Mouse (Mus musculus) cerebellum, adult 2 months (tissue): ENCODE measurements around the gene Traip.

ENCODE experiments used
- CTCF ChIP-seq: fragments of 200-500 bp; IDR thresholded peaks from 2 replicates; pipeline ENCODE4 v1.5.1; 2011; ENCODE audit warnings: low read depth, mild to moderate bottlenecking, control low read depth, low read length, moderate library complexity, borderline replicate concordance; ENCODE audit not compliant: insufficient read depth
- POLR2A ChIP-seq: fragments of 200-500 bp; IDR thresholded peaks from 2 replicates; pipeline ENCODE4 v1.6.1; 2011; ENCODE audit warnings: low read length, control low read depth, borderline replicate concordance; ENCODE audit not compliant: insufficient read depth

- TF ChIP-seq CTCF = no peak
- TF ChIP-seq POLR2A = no peak
Measured at GRCm38 (mm10) chr9:107962916-107963315, 13.0 kb downstream of the Traip start.
